Mouse (Mus musculus) stomach, embryonic 14.5 days (tissue): Measurements from ENCODE around the gene a. TPM values are rescaled to one million over a fixed set of nuclear protein-coding genes. Genes with fewer than 3 reads are reported as not detected.

Source experiments
- ATAC-seq: fragments of 200-750 bp; cut with Nextera tagmentation; 2 replicates; pipeline ENCODE4 v1.8.0; 2017; ENCODE audit warnings: low read depth, moderate TSS enrichment; ENCODE audit not compliant: insufficient number of reproducible peaks, insufficient read depth, low FRiP score
- H3K27ac ChIP-seq: fragments of 300-500 bp; sonication (generic); 2 replicates; pipeline ENCODE4 v1.5.1; 2014; ENCODE audit warnings: mild to moderate bottlenecking, low read length, moderate library complexity, mixed read lengths
- H3K27me3 ChIP-seq: fragments of 300-500 bp; sonication (generic); 2 replicates; pipeline ENCODE4 v1.6.1; 2014; ENCODE audit warnings: low read length, control low read depth, mixed read lengths; ENCODE audit not compliant: control insufficient read depth, insufficient read depth
- H3K36me3 ChIP-seq: fragments of 300-500 bp; sonication (generic); 2 replicates; pipeline ENCODE4 v1.6.1; 2014; ENCODE audit warnings: mild to moderate bottlenecking, control low read depth, low read length, moderate library complexity, mixed read lengths; ENCODE audit not compliant: control insufficient read depth, insufficient read depth
- H3K4me1 ChIP-seq: fragments of 300-500 bp; sonication (generic); 2 replicates; pipeline ENCODE4 v1.6.1; 2014; ENCODE audit warnings: low read length, control low read depth, mixed read lengths; ENCODE audit not compliant: control insufficient read depth, insufficient read depth
- H3K4me2 ChIP-seq: fragments of 300-500 bp; sonication (generic); replicated peaks from 2 replicates; pipeline ENCODE4 v1.6.1; 2014; ENCODE audit warnings: low read depth, low read length, control low read depth
- H3K4me3 ChIP-seq: fragments of 300-500 bp; sonication (generic); 2 replicates; pipeline ENCODE4 v1.5.1; 2014; ENCODE audit warnings: low read depth, low read length, control low read depth
- H3K9ac ChIP-seq: fragments of 300-500 bp; sonication (generic); replicated peaks from 2 replicates; pipeline ENCODE4 v1.6.1; 2014; ENCODE audit warnings: low read depth, mild to moderate bottlenecking, control low read depth, low read length, moderate library complexity, mixed read lengths
- H3K9me3 ChIP-seq: fragments of 300-500 bp; sonication (generic); 2 replicates; pipeline ENCODE4 v1.6.1; 2016; ENCODE audit warnings: low read depth, low read length, control low read depth; ENCODE audit not compliant: control insufficient read depth
- WGBS: fragments of 180-500 bp; shearing (Covaris S2); extraction: QIAGEN DNeasy Blood & Tissue Kit; methylation state at CpG from one replicate; pipeline ENCODE4 v1.1.7; 2014; 5-methylcytosine and 5-hydroxymethylcytosine counted together
- polyA plus RNA-seq: library from polyadenylated mRNA; unstranded; fragments of >200 nt; fragmentation: Nextera tagmentation; extraction: Ambion mirVana; gene quantifications from 2 replicates; pipeline ENCODE4 v1.2.1, GENCODE M21; 2014

a gene
- polyA plus RNA-seq, 1 experiment from 2014 or later = not detected

DNA sequence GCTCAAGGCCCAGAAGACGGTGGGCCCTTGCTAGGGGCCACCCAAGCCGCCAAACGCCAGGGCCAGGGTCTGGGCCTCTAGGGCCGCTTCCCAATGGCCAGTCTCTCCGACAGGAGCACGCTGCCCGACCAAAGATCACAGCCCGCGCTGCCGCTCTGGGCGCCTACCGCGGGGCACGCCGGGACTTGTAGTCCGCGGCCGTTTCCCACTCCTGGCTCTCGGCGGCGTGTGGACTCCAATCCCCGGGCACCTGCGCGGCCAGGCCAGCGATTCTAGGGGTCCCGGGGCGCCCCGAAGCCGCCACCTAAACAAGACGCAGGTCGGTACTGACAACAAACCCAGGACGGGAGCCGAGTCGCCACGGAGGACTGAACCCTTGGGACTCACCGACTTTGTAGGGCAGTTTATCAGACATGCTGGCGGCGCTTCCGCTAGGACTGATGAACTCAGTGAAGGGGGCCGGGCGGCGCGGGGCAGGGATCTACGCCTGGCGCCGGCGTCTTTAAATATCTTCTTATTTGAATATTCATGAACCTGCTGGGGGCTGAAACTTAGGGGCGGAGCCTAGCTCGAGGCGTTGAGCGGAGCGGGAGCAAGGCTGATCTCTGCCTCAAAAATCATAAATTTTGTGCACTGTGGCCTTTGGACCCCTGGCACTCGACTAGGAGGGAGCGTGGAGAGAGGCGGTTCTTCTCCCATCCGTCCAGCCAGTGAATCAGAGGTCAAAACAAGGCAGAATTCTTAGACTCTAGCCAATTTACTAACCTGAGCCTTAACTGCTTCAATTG is 283.0 kb downstream of the a start, which contains the start of gene Ahcy:
TSS of gene Ahcy (minus strand) at position 520 of the 788 bp plus-strand sequence.
- peak within 1 kb of the TSS; percentile 65 for H3K4me3 ChIP-seq
- peak within 1 kb of the TSS; percentile 71 for H3K4me2 ChIP-seq
- peak within 1 kb of the TSS; percentile 77 for H3K9ac ChIP-seq
- H3K27ac ChIP-seq = peak within 1 kb of the TSS; percentile 73; the same call in 1 of the 2 replicates
- under 1% methylated on average over 56 of the region's 56 CpGs for WGBS
- H3K27me3 ChIP-seq = no peaks in the 10 kb centered on the region
- no peaks in the 10 kb centered on the region for H3K9me3 ChIP-seq
- peak; percentile 90 for ATAC-seq
- H3K4me1 ChIP-seq = peaks cover 12% of the 10 kb centered on the region
- H3K36me3 ChIP-seq = no peaks in the 10 kb centered on the region; the same call in 1 of the 2 replicates

- Histone ChIP-seq H3K27ac (peak overlapping the region; percentile 73; the same call in 1 of the 2 replicates), H3K9me3 (no peaks in the 10 kb centered on the region), H3K9ac (peak overlapping the region; percentile 77; the same call in 1 of the 2 replicates), H3K27me3 (no peaks in the 10 kb centered on the region), H3K4me2 (peak overlapping the region; percentile 48), H3K36me3 (no peaks in the 10 kb centered on the region), H3K4me1 (peaks cover 12% of the 10 kb centered on the region), H3K4me3 (peak overlapping the region; percentile 65)
- WGBS = 22% methylated on average over 12 of the region's 12 CpGs
- peak; percentile 8; the same call in 1 of the 2 replicates for ATAC-seq
Observed at GRCm38 (mm10) chr2:155074766-155075330, 283.6 kb downstream of the a start.

- no peak overlapping the region for H3K4me2 ChIP-seq
- 85% methylated on average over 6 of the region's 6 CpGs for WGBS
- ATAC-seq = no peak
Observed at GRCm38 (mm10) chr2:155075649-155076048, 284.4 kb downstream of the a start.

DNA sequence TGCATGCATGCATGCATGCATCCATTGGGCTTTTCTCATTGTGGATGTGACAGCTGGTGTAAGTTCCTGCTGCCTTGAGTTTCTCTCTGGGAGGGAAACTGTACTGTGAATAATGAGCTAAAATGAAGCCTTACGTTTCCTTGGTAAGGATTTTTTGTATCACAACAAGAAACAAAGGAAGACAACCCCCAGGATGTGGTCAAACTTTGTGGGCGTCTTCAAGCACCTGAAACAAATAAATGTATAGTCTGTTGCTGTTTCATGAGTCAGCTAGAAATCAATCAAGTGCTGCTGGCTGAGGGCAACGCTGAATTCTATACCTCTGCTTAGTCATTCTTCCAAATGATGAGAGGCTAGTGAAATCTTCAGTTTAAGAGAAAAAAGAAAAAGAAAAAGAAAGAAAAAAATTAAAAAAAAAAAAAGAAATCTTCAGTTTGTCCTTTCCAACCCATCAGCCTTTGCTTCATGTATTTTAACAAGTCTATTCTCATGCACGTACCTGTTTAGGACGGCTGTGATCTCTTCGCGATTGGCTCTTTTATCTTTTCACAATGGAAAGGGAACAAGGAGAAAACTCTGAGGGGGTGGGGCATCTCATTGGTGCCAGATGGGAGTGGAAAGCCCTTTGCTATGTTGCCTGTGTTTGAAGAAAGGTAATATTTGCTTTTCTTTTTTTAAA is 288.4 kb downstream of the a start:
- 33% methylated on average over 7 of the region's 7 CpGs for WGBS
- ATAC-seq = no peak

More at GRCm38 (mm10) chr2:155075649-155076048, 284.4 kb downstream of the a start:
- no peaks in the 10 kb centered on the region for H3K27me3 ChIP-seq
- H3K36me3 ChIP-seq = no peaks in the 10 kb centered on the region
- H3K27ac ChIP-seq = no peak overlapping the region
- H3K4me3 ChIP-seq = no peak overlapping the region
- H3K9ac ChIP-seq = no peak overlapping the region
- peaks cover 12% of the 10 kb centered on the region for H3K4me1 ChIP-seq
- H3K9me3 ChIP-seq = no peaks in the 10 kb centered on the region

GRCm38 (mm10) chr2:155080179-155080530 is 289.0 kb downstream of the a start:
- 60% methylated on average over 4 of the region's 4 CpGs for WGBS
- Histone ChIP-seq H3K27me3 (no peaks in the 10 kb centered on the region), H3K9me3 (no peaks in the 10 kb centered on the region), H3K4me3 (no peak overlapping the region), H3K4me1 (peaks cover 1% of the 10 kb centered on the region; the same call in 1 of the 2 replicates), H3K27ac (no peak overlapping the region), H3K36me3 (no peaks in the 10 kb centered on the region), H3K4me2 (no peak overlapping the region), H3K9ac (no peak overlapping the region)
- no peak for ATAC-seq

More for the DNA sequence above, 288.4 kb downstream of the a start:
- Histone ChIP-seq H3K4me2 (no peak overlapping the region), H3K9me3 (no peaks in the 10 kb centered on the region), H3K4me3 (no peak overlapping the region), H3K36me3 (no peaks in the 10 kb centered on the region), H3K4me1 (peaks cover 6% of the 10 kb centered on the region; the same call in 1 of the 2 replicates), H3K9ac (no peak overlapping the region), H3K27ac (no peak overlapping the region), H3K27me3 (no peaks in the 10 kb centered on the region)

DNA sequence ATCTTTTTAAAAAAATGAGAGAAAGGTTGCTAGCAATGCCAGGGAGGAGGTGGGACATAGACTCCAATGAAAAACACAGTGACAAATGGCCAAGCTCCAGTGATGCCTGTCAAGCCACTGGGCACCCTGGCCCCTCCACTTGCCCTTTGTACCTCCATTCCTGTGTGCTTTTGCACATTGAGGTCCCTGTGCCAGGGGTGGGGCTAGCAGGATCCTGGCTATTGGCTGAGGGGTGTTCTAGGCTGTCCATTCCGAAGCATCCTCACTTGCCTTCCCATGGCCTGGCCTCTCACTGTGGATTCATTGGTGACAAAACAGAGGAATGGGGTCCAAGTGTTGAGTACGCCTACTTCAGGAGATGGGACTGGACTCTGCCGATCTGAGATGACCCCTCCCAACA is 289.9 kb downstream of the a start:
- H3K36me3 ChIP-seq = no peaks in the 10 kb centered on the region
- H3K27ac ChIP-seq = no peak overlapping the region
- WGBS = 86% methylated on average over 3 of the region's 3 CpGs
- no peaks in the 10 kb centered on the region for H3K9me3 ChIP-seq
- H3K4me1 ChIP-seq = no peaks in the 10 kb centered on the region
- H3K27me3 ChIP-seq = no peaks in the 10 kb centered on the region
- no peak overlapping the region for H3K4me2 ChIP-seq
- no peak overlapping the region for H3K9ac ChIP-seq
- no peak for ATAC-seq
- no peak overlapping the region for H3K4me3 ChIP-seq

DNA sequence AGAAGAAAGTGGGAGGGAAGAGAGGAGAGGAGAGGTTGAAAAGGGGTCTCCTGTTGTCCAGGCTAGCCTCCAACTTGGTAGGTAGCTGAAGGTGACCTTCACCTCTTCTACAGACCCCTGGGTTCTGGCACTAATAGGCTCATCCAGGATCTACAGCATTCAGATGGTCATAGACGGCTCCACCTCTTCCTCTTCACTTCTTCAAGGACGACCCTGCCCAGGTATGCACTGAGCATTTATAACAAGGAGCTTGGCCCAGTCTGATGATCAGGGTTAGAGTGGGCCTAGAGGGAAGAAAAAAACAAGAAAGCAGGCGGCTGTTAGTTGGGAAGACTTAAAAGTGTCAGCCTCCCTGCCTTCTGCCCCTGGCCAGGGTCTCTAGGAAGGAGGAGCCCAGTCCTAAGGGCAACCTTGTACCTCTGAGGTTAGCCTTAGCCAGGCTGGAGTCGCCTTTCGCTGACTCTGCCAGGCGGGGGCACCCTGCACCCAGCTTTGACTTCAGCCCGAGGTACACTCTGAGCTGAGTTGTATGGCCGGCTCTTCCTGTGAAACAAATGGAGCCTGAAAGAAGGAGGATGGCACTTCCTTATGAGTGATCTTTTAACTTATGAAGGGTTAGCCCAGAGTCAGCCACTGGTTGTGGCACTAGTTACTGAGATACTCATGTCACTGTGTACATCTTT is 291.1 kb downstream of the a start:
- no peak overlapping the region for H3K27ac ChIP-seq

DNA sequence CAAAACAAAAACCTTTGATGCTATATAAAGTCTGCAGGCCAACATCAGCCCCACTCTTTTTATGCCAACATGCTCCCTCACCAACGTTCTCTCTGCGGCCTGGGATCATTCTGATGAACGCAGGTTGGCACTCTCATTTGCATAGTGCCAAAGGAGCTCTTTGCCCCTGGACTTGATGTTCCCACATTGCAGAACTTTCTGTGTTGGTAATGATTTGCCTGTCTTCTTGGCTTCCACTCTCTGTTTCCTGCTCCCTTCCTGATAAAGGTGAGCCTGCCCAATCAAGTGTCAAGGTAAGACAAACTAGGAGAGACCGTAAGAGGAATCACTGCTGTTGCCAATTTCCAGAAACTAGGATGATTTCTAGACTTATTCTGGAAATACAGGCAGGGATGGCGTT is 293.3 kb downstream of the a start:
- no peak for ATAC-seq
- WGBS = 85% methylated on average over 5 of the region's 5 CpGs
- H3K4me1 ChIP-seq = no peaks in the 10 kb centered on the region

More for the DNA sequence above, 291.1 kb downstream of the a start:
- no peaks in the 10 kb centered on the region for H3K36me3 ChIP-seq
- no peaks in the 10 kb centered on the region for H3K27me3 ChIP-seq
- no peak overlapping the region for H3K9ac ChIP-seq
- no peak overlapping the region for H3K4me3 ChIP-seq
- no peaks in the 10 kb centered on the region for H3K9me3 ChIP-seq
- peak; percentile 76; the same call in 1 of the 2 replicates for ATAC-seq
- 22% methylated on average over 8 of the region's 8 CpGs for WGBS
- H3K4me1 ChIP-seq = no peaks in the 10 kb centered on the region
- H3K4me2 ChIP-seq = no peak overlapping the region

More for the DNA sequence above, 293.3 kb downstream of the a start:
- Histone ChIP-seq H3K9me3 (no peaks in the 10 kb centered on the region), H3K27me3 (no peaks in the 10 kb centered on the region), H3K4me3 (no peak overlapping the region), H3K9ac (no peak overlapping the region), H3K27ac (no peak overlapping the region), H3K4me2 (no peak overlapping the region), H3K36me3 (no peaks in the 10 kb centered on the region)
